Mouse (Mus musculus) ES-E14 (cell line): ENCODE data around the gene Vps35l. TPM values are rescaled to one million over a fixed set of nuclear protein-coding genes. Genes with fewer than 3 reads are reported as not detected.

Experiments
- DNase-seq: peaks from one replicate; pipeline ENCODE4 v3.0.0-alpha.2; 2013; ENCODE audit warnings: low read depth, low spot score
- H3K27ac ChIP-seq: 2 replicates; pipeline ENCODE4 v1.5.1; 2012; ENCODE audit warnings: low read depth, mild to moderate bottlenecking, low read length, moderate library complexity, mixed read lengths; ENCODE audit not compliant: poor library complexity, insufficient read depth, severe bottlenecking
- H3K36me3 ChIP-seq: 2 replicates; pipeline ENCODE4 v1.6.1; 2012; ENCODE audit warnings: mild to moderate bottlenecking, low read length, moderate library complexity, mixed read lengths; ENCODE audit not compliant: control insufficient read depth, poor library complexity, insufficient read depth, severe bottlenecking
- H3K4me1 ChIP-seq, 2 experiments: fragments of 150-350 bp in 1 of 2; sonication (generic) in 1 of 2; 2 replicates each; pipeline ENCODE4 v1.6.1; 2012; ENCODE audit warnings: low read length in 2 of 2, mild to moderate bottlenecking in 1 of 2, mixed read lengths in 1 of 2; ENCODE audit not compliant: control insufficient read depth in 2 of 2, insufficient read depth in 2 of 2, poor library complexity in 1 of 2
- H3K4me3 ChIP-seq, 2 experiments: fragments of 150-350 bp in 1 of 2; sonication (generic) in 1 of 2; 2 replicates each; pipeline ENCODE4 v1.5.1; 2012; ENCODE audit warnings: low read length in 2 of 2, low read depth in 1 of 2, mild to moderate bottlenecking in 1 of 2, mixed read lengths in 1 of 2; ENCODE audit not compliant: insufficient read depth in 1 of 2, poor library complexity in 1 of 2, severe bottlenecking in 1 of 2
- H3K9ac ChIP-seq: 2 replicates; pipeline ENCODE4 v1.6.1; 2012; ENCODE audit warnings: low read depth, mild to moderate bottlenecking, low read length, mixed read lengths; ENCODE audit not compliant: poor library complexity, insufficient read depth, severe bottlenecking
- H3K9me3 ChIP-seq: fragments of 150-350 bp; sonication (generic); 2 replicates; pipeline ENCODE4 v1.6.1; 2012; ENCODE audit warnings: low read depth, mild to moderate bottlenecking, low read length; ENCODE audit not compliant: control insufficient read depth, insufficient read depth
- CHD2 ChIP-seq: IDR thresholded peaks from 2 replicates; pipeline ENCODE4 v1.6.1; 2014; ENCODE audit warnings: mild to moderate bottlenecking, low read depth, low read length, inconsistent platforms
- HCFC1 ChIP-seq: IDR thresholded peaks from 2 replicates; pipeline ENCODE4 v1.6.1; 2012; ENCODE audit warnings: low read length, inconsistent platforms, borderline replicate concordance; ENCODE audit not compliant: insufficient read depth
- MAFK ChIP-seq: IDR thresholded peaks from 2 replicates; pipeline ENCODE4 v1.6.1; 2014; ENCODE audit warnings: mild to moderate bottlenecking, low read depth, low read length, inconsistent platforms; ENCODE audit not compliant: insufficient read depth
- ZC3H11A ChIP-seq: IDR thresholded peaks from 2 replicates; pipeline ENCODE4 v1.6.1; 2012; ENCODE audit warnings: low read depth, mild to moderate bottlenecking, inconsistent platforms, low read length, borderline replicate concordance
- ZNF384 ChIP-seq: IDR thresholded peaks from 2 replicates; pipeline ENCODE4 v1.6.1; 2012; ENCODE audit warnings: low read depth, low read length, inconsistent platforms
- in situ Hi-C, 2 experiments: fragments of 600-800 bp; cut with MboI; formaldehyde crosslinking; loops; one replicate each; pipeline ENCODE4 v1.15.1; 2025; ENCODE audit warnings: low sequenced_read_pairs in 2 of 2, inconsistent platforms in 1 of 2; ENCODE audit not compliant: unreplicated experiment in 2 of 2
- total RNA-seq: library from RNA; depleted of rRNA; stranded (reverse); fragments of 300-350 nt; gene quantifications from 2 replicates; pipeline ENCODE4 v1.2.3, GENCODE M21; 2012

Vps35l gene
- total RNA-seq, 1 experiment, result 36.8 TPM

- Histone ChIP-seq H3K9ac (no peak overlapping the region), H3K4me3 (no peak overlapping the region), H3K4me1 (no peaks in the 10 kb centered on the region), H3K36me3 (peaks cover 7% of the 10 kb centered on the region; the same call in 1 of the 2 replicates), H3K9me3 (no peaks in the 10 kb centered on the region), H3K27ac (no peak overlapping the region)
- DNase-seq, result no peak
- in situ Hi-C loops, result no loop called here
- TF ChIP-seq ZNF384 (no peak), HCFC1 (no peak), ZC3H11A (no peak), CHD2 (no peak), MAFK (no peak)
Measured at GRCm38 (mm10) chr7:118738730-118739129, 1.3 kb upstream of the Vps35l start.

GRCm38 (mm10) chr7:118740532-118741338 is 709 bp downstream of the Vps35l start:
- Histone ChIP-seq H3K27ac (no peak overlapping the region), H3K4me3 (peak overlapping the region; percentile 92 to 96), H3K9me3 (no peaks in the 10 kb centered on the region), H3K4me1 (no peaks in the 10 kb centered on the region), H3K9ac (peak overlapping the region; percentile 92), H3K36me3 (peaks cover 3% of the 10 kb centered on the region; the same call in 1 of the 2 replicates)
- TF ChIP-seq ZNF384, result no peak
- peak; percentile 90 for TF ChIP-seq HCFC1
- in situ Hi-C loops, result no loop called here
- DNase-seq, result peak; percentile 99

- peaks cover 5% of the 10 kb centered on the region; the same call in 1 of the 2 replicates for H3K36me3 ChIP-seq
- H3K27ac ChIP-seq, result no peak overlapping the region
- no peaks in the 10 kb centered on the region; a peak in 1 of 4 replicates for H3K4me1 ChIP-seq
- no peak for DNase-seq
- H3K9ac ChIP-seq, result no peak overlapping the region
- in situ Hi-C loops, result no loop called here
- no peak overlapping the region for H3K4me3 ChIP-seq
- H3K9me3 ChIP-seq, result no peaks in the 10 kb centered on the region
- TF ChIP-seq HCFC1 (no peak), ZNF384 (0 out of 2 replicates have a peak, but pooled peaks have one; percentile 16)
Measured at GRCm38 (mm10) chr7:118742278-118742677, 2.3 kb downstream of the Vps35l start.

- Histone ChIP-seq H3K4me3 (no peak overlapping the region), H3K27ac (no peak overlapping the region), H3K9me3 (no peaks in the 10 kb centered on the region), H3K4me1 (no peaks in the 10 kb centered on the region; a peak in 1 of 4 replicates), H3K9ac (no peak overlapping the region), H3K36me3 (peaks cover 9% of the 10 kb centered on the region; the same call in 1 of the 2 replicates)
- no peak for DNase-seq
- in situ Hi-C loops, result no loop called here
- TF ChIP-seq HCFC1 (no peak), CHD2 (no peak), MAFK (no peak), ZC3H11A (no peak), ZNF384 (no peak)
Measured at GRCm38 (mm10) chr7:118744766-118745165, 4.7 kb downstream of the Vps35l start.
